Mouse (Mus musculus) spleen, adult 12 weeks (tissue): ENCODE measurements around the gene Fzd7.
A peak's percentile ranks its signal among the peaks of the same experiment; 100 is the strongest.

ENCODE experiments used
- DNase-seq: peaks from one replicate; pipeline ENCODE4 v3.0.0; 2022; ENCODE audit warnings: low spot score

Gene Fzd7

DNA sequence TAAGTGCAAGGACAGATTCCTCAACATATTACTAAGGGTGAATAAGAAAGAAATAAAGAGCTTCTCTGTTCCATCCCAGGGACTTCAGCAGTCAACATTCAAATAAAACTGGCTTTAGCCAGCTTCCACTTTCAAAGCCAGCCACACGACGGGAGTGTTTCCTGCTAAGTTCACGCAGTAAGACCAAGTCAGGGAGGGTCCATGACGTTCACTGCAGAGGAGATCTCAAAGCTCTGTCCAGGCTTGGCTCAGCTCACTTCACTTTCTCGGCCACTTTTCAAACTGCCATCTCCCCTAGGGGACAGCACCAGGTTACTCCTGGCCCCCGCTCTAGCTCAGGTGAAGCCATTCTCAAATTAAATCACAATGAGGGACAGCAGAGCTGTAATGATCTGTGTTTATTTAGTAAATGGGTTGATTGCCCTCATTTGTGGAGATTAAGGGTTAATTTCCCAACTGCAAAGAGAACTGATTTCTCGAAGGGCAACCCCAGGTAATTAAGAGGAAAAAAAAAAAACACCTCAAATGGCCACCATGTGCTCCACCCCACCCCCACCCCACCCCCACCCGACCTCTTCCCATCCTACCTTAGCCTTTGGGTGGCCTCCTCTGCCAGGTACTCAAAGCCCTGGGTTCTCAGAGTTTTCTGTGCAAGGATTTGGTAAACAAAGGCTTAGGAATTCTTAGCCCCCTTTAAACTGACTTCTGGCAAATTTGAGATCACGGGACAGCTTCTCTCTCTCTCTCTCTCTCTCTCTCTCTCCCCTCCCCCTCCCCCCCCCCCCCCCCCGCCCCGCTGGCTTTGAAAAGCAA lies 9.7 kb upstream of the Fzd7 start:
- no peak for DNase-seq

DNA sequence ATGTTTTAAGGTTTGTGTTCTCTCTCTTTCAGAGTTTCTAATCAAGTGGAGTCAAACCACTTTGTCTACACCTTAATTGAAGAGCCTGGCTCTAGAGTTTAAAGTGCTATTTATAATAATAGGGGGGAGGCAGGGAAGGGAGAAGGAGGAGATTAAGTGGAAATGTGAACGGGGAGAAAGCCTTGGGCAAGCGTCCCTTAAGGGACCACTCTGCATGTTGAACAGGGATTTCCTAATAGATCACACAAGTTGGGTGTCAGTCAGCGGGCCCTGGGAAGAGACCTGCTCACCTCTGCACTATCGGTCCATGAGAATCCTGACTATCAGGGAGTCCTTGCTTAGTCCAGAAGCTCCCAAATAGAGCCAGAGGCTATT lies 9.1 kb upstream of the Fzd7 start:
- no peak for DNase-seq

DNA sequence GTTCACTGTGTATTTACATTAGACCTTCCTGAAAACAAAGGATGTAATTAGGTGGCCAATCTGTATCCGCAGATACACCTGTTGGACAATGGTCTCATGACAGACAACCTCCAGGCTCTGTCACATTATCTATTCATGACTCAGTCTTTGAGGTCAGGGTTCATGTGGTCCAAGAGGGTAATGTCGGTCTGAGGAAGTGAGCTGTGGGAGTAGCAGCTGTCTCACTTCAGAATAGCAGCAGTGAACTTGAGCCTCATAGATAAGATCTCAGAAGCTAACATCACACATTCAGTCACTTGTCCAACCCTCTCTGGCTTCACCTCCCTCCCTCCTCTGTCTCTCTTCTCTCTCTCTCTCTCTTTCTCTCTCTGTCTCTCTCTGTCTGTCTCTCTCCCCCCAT lies 6.6 kb upstream of the Fzd7 start:
- no peak for DNase-seq

DNA sequence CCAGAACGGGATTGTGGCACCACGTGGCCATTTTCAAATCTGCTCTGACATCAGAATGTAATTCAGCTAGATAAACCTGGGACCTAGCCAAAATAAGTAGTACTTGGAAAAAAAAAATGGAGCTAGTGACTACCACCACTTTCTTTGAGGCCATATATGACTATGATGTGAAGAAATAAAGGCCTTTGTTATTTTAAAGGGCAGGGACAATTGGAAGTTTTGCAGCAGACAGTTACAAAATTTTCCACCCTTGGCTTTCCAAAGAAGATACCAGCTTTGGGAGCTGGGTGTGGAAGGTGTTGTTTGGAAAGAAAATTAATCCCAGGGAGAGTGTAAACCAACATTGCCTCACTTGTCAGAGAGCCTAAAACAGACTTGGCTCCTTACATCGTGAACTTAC lies 3.3 kb upstream of the Fzd7 start:
- DNase-seq, result no peak

DNA sequence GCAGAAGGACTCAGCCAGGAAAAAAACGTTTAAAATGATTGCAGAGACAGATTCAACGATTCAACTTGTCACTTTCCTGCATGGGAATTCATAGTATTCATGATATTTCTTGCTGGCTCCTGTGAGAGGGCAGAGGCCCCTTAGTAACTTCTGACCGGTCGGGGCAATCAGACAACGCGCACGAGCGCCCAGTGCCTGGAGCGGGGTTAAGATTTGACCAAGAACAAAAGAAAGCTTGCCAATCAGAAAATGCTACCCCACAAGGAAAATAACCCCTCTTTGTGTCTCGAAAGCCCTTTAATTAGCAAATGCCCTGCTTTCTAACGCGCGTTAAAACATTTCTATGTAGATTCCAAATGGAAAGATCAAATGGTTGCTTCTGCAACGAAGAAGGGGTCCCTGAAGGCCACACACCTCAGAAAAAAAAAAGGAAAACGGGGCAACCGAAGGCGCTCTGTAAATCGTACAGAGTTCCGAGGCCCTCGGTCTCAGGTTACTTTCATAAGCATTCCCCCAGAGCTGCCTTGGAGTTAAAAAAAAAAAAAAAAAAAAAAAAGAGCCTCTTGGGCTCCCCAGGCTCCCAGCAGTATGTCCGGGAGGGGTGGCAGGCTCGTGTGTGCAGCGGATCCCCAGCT lies 1.3 kb upstream of the Fzd7 start:
- DNase-seq, result no peak

DNA sequence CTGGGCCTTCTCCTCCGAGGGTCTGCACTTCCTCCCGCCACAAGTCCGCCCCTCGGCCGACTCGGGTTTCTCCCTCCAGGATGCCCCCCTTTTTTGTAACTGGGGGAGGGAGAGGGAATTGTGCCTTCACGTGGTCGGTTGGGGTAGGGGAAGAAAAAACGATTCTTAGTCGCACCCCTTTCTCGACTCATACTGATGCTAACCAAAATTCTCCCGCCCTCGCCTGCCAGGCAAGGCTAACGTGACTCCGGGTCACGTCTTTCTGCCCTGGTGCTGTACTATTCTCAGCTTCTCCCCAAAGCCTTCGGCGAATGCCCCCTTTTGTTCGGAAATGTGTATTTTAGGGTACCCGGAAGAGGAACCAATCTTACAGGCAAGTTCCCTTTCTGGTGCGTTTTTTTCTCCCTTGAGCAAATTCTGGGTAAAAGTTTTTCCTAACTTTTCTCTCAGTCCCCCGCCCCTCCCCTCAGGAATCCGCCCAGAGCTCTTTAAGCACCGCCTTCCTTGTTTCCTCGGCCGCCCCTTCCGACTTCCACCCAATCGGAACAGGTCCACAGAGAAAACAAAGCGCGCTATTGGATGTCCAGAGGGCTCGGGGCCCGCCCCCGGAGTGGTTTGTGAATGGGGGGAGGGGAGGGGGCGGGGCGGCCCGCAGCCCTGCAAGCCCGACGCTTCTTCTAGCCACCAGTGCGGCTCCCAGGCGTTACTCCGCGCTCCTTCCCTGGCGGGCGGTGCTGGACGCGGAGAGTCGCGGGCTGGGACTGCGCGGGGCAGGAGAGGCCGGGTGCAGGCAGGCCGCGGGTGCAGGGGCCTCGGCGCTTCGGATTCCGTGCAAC lies 550 bp upstream of the Fzd7 start:
- DNase-seq, result peak; percentile 75

DNA sequence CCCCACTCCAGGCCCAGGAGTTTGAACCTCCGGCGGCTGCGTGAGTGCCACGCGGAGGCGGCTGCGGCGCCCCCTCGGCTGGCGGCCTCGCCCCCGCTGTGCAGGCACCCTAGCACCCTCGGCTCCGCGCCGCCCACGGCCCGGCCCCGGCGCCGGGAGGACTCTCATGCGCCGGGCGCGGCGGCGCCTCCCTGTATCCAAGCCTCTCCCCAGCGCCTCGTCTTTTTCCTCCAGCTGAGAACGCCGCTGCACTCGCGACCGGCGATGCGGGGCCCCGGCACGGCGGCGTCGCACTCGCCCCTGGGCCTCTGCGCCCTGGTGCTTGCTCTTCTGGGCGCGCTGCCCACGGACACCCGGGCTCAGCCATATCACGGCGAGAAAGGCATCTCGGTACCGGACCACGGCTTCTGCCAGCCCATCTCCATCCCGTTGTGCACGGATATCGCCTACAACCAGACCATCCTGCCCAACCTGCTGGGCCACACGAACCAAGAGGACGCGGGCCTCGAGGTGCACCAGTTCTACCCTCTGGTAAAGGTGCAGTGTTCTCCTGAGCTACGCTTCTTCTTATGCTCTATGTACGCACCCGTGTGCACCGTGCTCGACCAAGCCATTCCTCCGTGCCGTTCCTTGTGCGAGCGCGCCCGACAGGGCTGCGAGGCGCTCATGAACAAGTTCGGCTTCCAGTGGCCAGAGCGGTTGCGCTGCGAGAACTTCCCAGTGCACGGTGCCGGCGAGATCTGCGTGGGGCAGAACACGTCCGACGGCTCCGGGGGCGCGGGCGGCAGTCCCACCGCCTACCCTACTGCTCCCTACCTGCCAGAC lies 684 bp downstream of the Fzd7 start:
- peak; percentile 6 for DNase-seq

DNA sequence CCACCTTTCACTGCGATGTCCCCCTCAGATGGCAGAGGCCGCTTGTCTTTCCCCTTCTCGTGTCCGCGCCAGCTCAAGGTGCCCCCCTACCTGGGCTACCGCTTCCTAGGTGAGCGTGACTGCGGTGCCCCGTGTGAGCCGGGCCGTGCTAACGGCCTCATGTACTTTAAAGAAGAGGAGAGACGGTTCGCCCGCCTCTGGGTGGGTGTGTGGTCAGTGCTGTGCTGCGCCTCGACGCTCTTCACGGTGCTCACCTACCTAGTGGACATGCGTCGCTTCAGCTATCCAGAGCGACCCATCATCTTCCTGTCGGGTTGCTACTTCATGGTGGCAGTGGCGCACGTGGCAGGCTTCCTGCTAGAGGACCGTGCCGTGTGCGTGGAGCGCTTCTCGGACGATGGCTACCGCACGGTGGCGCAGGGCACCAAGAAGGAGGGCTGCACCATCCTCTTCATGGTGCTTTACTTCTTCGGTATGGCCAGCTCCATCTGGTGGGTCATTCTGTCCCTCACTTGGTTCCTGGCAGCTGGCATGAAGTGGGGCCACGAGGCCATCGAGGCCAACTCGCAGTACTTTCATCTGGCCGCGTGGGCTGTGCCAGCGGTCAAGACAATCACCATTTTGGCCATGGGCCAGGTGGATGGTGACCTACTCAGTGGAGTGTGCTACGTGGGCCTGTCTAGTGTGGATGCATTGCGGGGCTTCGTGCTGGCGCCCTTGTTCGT lies 1.5 kb downstream of the Fzd7 start:
- no peak for DNase-seq

DNA sequence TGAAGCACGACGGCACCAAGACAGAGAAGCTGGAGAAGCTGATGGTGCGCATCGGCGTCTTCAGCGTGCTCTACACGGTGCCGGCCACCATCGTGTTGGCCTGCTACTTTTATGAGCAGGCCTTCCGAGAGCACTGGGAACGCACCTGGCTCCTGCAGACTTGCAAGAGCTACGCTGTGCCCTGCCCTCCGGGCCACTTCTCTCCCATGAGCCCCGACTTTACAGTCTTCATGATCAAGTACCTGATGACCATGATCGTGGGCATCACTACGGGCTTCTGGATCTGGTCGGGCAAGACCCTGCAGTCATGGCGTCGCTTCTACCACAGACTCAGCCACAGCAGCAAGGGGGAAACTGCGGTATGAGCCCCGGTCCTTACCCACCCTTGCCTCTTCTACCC lies 2.1 kb downstream of the Fzd7 start:
- DNase-seq, result no peak

DNA sequence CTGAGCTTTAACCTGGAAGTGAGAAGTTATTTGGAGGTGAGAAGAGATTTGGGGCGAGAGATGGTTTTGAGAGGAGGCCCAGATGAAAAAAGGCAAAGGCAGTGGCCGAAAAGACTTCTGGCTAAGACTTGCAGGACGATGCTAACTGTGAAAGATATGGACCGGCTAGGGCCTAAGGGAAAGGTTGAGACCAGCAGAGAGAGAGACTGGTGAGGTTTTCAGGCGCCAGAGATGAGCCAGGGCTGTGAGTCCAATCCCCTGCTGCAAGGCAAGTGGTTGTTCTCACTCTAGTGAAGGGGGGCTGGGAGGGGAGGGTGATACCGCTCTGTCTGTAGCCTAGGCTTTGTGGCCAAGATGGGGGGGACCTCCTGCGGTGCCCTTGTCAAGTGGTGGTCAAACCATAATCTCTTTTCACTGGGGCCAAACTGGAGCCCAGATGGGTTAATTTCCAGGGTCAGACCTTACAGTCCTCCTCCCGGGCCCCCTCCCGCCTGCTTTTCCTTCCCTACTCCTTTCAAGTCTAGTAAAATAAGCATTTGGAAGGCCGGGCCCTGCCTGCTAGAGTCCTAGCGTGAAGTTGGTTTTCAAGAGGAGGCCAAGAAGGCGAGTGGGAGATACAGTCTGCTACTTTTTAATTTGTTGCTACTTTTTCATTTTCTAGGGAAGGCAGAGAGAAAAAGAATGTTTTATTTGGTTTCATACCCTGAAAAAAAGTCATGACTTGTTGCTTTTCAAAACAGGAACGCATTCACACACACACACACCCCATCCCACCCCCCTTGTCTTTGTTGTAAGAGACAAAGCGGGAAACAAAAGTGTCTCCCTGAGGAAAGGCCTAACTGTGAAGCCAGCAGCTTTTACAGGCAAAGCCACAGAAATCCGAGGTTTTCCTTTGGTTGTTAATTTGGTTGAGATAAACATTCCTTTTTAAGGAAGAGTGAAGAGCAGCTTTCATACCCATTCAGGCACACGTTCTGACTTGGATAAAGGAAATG lies 2.9 kb downstream of the Fzd7 start:
- DNase-seq, result no peak

DNA sequence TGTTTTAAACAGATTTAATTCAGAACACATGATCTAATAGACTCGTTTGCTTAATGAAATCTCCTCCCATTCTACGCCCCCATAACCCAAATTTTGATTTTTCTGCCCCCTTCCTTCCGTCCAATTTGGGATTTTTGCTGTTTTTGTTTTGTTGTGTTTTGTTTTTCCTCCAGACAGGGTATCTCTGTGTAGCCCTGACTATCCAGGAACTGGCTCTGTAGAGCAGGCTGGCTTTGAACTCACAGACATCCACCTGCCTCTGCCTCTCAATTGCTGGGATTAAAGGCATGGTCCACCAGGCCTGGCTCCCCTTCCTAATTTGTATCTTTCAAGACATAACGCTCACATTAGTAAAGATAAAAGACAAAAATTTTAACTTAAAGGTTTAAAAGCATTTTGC lies 3.6 kb downstream of the Fzd7 start:
- DNase-seq, result no peak

DNA sequence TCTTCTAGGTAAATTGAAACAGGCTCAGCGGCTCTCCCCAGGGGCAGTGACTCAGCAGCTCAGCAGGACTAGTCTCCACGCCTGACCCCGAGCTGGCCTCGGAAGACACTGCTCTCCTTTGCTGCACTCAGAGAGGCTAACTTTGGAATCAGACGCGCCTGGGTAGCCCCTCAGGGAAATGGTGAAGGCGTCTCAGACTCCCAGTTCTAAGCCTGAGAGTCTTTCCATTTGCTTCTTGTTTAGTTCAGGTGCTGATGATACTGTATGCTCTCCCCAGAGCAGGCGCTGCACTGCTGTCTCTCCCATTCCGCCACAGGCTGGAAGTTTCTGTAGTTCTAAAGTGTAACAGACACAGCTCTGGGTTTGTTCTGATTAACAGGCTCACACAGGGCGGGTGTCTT lies 5.4 kb downstream of the Fzd7 start:
- DNase-seq, result no peak

DNA sequence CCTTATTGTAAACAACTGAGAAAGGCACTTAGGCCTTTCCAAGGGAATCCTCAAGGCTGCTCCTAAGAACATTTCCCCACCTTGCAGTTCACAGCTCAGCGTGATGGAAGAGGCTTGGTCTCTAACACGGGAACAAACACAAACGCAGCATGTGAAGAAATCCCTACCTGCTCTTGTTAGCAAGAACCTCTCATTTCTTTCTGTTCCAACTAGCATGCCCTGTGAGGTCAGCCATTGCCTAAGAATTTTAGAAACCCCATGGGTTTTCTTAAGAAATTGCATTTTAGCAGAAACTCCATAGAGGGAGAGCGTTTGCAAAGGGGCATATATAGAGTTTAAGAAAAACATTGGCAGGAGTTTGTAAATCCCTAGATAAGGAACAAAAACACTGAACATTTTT lies 6.3 kb downstream of the Fzd7 start:
- no peak for DNase-seq

DNA sequence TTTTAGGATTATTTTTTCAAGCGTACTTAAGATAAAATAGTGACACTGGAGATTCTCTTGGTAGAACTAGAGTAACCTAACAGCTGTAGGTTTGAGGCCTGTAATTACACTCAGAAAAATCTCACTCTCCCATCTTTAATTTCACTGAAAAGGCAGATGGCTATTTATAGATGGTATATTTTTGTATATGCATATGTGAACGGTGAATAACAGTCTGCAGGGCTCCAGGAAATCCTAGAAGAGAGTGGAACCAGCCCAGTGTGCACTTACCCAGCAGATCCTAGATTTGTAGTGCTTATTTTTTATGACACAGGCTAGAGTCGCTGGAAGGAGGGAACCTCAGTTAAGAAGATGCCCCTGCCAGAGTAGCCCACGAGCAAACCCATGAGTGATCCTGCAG lies 6.8 kb downstream of the Fzd7 start:
- no peak for DNase-seq

DNA sequence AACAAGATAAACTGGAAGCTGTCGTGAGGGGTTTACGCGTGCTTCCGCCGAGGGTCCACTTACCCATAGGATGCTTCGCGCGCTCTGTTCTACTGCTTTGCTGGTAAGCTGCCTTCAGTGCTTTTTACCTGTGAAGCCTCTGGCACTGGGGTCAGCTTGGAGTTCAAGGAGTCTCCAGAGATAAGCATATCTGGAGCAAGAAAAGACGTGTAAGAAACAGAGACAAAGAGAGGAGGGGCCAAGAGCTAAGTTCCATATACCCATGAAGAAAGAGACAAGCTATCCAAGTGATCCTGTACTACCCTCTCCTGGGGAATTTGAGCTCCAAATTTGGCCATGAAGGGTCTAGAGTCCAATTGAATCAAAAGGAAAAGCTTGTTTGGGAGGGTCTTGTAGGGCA lies 9.3 kb downstream of the Fzd7 start:
- no peak for DNase-seq

DNA sequence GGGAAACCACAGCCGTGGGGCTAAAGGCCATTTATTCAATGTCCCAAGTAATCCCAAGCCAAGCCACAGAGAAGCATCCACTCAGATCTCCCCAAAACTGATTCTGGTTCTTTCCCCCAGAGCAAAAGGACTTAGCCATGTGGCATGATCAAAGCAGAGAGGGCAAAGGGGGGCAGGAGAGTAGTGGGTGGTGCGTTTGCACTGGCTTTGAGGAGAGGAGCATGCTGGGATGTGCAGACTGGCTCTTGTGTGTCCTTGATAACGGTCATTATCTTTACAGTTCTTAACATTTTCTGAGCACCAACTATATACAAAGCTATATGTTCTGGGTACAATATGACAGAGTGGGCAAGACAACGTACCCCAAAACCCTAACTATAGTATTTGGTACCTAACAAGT lies 10.2 kb downstream of the Fzd7 start:
- no peak for DNase-seq

DNA sequence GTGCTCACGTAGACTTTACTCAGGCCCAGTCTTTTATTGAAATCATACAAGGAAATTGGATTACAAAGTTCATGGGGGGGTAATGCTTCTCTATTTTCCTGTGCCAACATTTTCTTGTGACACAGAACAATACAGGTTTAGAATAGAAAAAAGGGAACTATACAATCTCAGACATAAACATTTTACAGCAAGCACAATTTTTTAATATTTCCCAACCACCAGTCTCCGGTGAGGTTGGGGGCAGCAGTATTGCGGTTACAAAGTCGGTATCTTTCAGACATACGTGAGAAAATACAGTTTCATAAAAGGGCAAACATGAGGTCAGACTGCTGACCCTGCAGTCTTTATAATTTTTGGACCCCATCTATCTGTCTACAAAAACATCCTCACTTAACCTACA lies 13.7 kb downstream of the Fzd7 start:
- DNase-seq, result no peak

DNA sequence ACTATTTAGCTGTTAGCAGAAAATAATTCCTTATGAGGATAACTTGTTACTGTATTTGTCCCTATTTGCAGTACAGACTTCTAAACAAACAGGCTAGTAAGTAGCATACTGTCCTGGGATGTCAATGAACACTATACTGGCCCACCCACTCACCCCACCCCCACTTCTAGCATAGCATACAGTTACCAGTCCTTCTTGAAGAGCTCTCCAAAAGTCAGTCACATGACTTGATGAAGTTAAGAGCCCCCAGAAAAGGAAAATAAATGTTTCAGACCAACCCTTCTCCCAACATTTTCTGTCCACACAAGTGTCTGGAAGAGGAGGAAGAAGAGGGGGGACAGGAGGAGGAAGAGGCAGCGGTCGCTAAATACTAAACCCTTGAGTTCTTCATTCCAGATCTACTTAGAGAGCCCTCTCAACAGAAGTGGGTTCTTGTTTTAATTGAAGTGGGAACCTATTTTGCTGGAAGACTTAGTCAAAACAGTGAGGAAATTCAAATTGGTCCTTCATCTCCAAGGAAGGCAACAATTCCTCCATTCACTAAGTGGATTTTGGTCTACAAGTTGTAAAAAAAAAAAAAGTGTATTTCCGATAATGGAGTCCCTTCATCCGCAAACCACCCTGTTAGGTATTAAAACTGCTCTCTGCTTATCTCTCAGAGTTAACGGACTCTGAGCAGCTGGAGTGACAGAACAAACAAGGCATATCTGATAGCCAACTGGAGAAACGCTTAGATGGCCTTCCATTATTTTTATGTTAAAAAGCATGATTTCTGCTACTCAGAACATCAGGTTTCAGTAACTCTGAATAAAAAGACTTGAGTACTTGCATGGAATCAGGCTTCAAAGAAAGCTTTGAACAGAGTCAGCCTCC lies 15.8 kb downstream of the Fzd7 start:
- no peak for DNase-seq

DNA sequence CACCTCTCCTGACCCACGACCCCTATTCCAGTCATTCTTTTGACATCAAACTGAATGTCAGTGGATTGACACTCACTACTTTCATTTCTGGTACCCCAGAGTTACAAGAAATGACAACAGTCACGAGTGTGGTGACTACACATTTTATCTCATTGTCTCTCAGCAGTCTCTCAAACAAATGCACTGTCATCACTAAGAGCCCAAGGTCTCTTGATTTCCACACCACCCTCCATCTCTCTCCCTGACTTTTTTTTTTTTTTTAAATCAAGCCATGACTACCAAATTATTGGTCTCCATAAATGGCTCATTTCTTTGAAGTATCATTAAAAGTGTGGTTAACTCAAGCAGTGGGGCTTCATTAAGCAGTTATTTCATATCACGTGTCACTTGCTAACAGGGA lies 17.1 kb downstream of the Fzd7 start:
- no peak for DNase-seq
